Mouse (Mus musculus) embryonic facial prominence, embryonic 14.5 days (tissue): ENCODE measurements around the gene 1700067K01Rik. TPM values are rescaled to one million over a fixed set of nuclear protein-coding genes. Genes with fewer than 3 reads are reported as not detected.

Source experiments
- ATAC-seq: fragments of 200-750 bp; cut with Nextera tagmentation; 2 replicates; pipeline ENCODE4 v1.8.0; 2017; ENCODE audit warnings: low read depth, moderate number of reproducible peaks, moderate TSS enrichment
- DNase-seq: peaks from one replicate; pipeline ENCODE4 v3.0.0-alpha.2; 2015; ENCODE audit warnings: low spot score
- H3K27ac ChIP-seq: fragments of 300-500 bp; sonication (generic); replicated peaks from 2 replicates; pipeline ENCODE4 v1.5.1; 2014; ENCODE audit warnings: low read depth, mild to moderate bottlenecking, low read length, moderate library complexity
- H3K27me3 ChIP-seq: fragments of 300-500 bp; sonication (generic); replicated peaks from 2 replicates; pipeline ENCODE4 v1.6.1; 2014; ENCODE audit warnings: low read length; ENCODE audit not compliant: control insufficient read depth, insufficient read depth
- H3K36me3 ChIP-seq: fragments of 300-500 bp; sonication (generic); 2 replicates; pipeline ENCODE4 v1.6.1; 2014; ENCODE audit warnings: low read length, mixed read lengths; ENCODE audit not compliant: control insufficient read depth, insufficient read depth
- H3K4me1 ChIP-seq: fragments of 300-500 bp; sonication (generic); 2 replicates; pipeline ENCODE4 v1.6.1; 2014; ENCODE audit warnings: antibody characterized with exemption, low read length; ENCODE audit not compliant: control insufficient read depth, insufficient read depth
- H3K4me2 ChIP-seq: fragments of 300-500 bp; sonication (generic); 2 replicates; pipeline ENCODE4 v1.6.1; 2014; ENCODE audit warnings: low read depth, mild to moderate bottlenecking, low read length, moderate library complexity, mixed read lengths
- H3K4me3 ChIP-seq: fragments of 300-500 bp; sonication (generic); 2 replicates; pipeline ENCODE4 v1.5.1; 2014; ENCODE audit warnings: low read depth, mild to moderate bottlenecking, low read length
- H3K9ac ChIP-seq: fragments of 300-500 bp; sonication (generic); 2 replicates; pipeline ENCODE4 v1.6.1; 2014; ENCODE audit warnings: low read depth, mild to moderate bottlenecking, low read length, moderate library complexity, mixed read lengths
- H3K9me3 ChIP-seq: fragments of 300-500 bp; sonication (generic); 2 replicates; pipeline ENCODE4 v1.6.1; 2016; ENCODE audit warnings: low read length; ENCODE audit not compliant: control insufficient read depth
- WGBS: fragments of 180-500 bp; shearing (Covaris S2); extraction: QIAGEN DNeasy Blood & Tissue Kit; methylation state at CpG from one replicate; pipeline ENCODE4 v1.1.7; 2014; 5-methylcytosine and 5-hydroxymethylcytosine counted together
- polyA plus RNA-seq: library from polyadenylated mRNA; unstranded; fragments of >200 nt; fragmentation: Nextera tagmentation; extraction: Ambion mirVana; gene quantifications from 2 replicates; pipeline ENCODE4 v1.2.1, GENCODE M21; 2014

The 1700067K01Rik gene
- polyA plus RNA-seq, 1 experiment from 2014 or later: 0.77 TPM

DNA sequence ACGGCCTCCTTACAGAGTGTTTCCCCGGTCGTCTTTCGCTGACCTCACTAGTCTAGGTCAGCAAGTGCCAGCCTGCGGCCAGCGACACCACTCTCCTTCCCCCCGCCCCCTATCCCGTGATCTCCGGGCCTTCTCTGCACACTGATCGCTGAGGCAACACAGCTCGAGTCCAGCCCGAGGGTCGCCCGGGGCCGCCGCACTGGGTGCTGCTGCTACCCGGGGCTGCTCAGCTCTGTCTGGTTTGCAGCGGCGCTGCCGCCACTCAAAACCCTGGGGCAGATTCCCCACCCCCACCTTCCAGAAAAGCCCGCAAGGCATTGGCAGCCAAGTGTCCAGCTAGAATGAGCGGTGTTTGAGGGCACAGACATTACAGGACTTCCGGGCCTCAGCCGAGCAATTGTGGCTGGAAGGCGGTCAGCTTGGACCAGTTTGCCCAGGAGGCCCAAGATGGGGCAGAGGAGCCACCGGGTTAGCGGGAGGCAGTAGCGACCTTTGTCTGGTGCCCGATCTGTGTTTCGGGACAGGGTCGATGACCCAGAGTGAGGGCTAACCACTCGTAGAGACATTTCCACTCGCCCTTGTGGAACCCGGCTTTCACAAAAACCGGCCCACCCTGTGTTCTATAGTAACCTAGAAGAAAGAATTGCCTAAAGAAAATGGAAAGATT lies 11.3 kb downstream of the 1700067K01Rik start:
- H3K9me3 ChIP-seq: no peaks in the 10 kb centered on the region
- peaks cover 43% of the 10 kb centered on the region for H3K27me3 ChIP-seq
- 7% methylated on average over 35 of the region's 35 CpGs for WGBS
- H3K4me3 ChIP-seq: peak overlapping the region; percentile 54
- no peaks in the 10 kb centered on the region for H3K36me3 ChIP-seq
- H3K9ac ChIP-seq: no peak overlapping the region
- peak overlapping the region; percentile 98 for H3K4me2 ChIP-seq
- no peak overlapping the region for H3K27ac ChIP-seq
- DNase-seq: no peak
- no peak for ATAC-seq
- peaks cover 15% of the 10 kb centered on the region for H3K4me1 ChIP-seq

DNA sequence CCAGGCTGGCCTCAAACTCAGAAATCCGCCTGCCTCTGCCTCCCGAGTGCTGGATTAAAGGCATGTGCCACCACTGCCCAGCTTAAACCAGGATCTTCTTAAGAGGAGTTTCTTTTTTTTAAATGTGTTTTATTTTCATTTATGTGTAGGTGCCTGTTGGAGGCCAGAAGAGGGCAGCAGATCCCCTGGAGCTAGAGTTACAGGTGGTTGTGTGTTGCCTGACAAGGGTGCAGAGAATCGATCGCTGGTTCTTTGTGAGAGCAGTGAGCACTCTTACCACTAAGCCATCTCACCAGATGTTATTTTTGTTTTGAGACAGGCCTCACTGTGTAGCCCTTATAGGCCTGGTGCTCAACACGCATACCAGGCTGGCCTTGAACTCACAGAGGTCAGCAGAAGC lies 14.5 kb downstream of the 1700067K01Rik start:
- H3K4me2 ChIP-seq: no peak overlapping the region
- H3K27ac ChIP-seq: no peak overlapping the region
- peaks cover 11% of the 10 kb centered on the region for H3K4me1 ChIP-seq
- WGBS: 93% methylated on average over 5 of the region's 5 CpGs
- no peak for DNase-seq
- no peak overlapping the region for H3K9ac ChIP-seq
- H3K27me3 ChIP-seq: peaks cover 33% of the 10 kb centered on the region
- no peaks in the 10 kb centered on the region for H3K36me3 ChIP-seq
- no peak overlapping the region for H3K4me3 ChIP-seq
- H3K9me3 ChIP-seq: no peaks in the 10 kb centered on the region
- no peak for ATAC-seq

DNA sequence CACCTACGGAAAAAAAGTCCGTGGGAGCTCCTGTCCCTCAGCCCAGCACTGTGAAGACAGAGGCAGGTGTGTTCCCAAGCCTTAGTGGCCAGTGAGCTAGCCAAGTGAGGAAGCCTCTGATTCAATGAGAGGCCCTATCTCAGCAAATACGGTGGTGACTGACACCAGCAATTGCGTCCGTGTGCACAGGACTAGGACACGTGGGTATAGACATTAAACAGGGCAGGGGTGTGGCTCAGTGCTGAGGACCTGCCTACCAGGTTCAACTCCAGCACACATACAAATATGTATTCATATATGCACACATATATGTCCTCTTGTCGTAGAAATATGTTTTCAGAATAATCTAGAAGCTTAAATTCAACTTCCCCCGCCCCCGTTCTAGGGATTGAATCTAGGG lies 18.4 kb downstream of the 1700067K01Rik start:
- H3K27ac ChIP-seq: no peak overlapping the region
- H3K9ac ChIP-seq: no peak overlapping the region
- H3K4me3 ChIP-seq: no peak overlapping the region
- H3K27me3 ChIP-seq: 0 out of 2 replicates have a peak, but pooled peaks cover 8% of the 10 kb centered on the region
- H3K4me1 ChIP-seq: 0 out of 2 replicates have a peak, but pooled peaks cover 5% of the 10 kb centered on the region
- no peak overlapping the region for H3K4me2 ChIP-seq
- 83% methylated on average over 9 of the region's 9 CpGs for WGBS
- H3K36me3 ChIP-seq: no peaks in the 10 kb centered on the region
- no peak for DNase-seq
- ATAC-seq: no peak
- H3K9me3 ChIP-seq: no peaks in the 10 kb centered on the region

DNA sequence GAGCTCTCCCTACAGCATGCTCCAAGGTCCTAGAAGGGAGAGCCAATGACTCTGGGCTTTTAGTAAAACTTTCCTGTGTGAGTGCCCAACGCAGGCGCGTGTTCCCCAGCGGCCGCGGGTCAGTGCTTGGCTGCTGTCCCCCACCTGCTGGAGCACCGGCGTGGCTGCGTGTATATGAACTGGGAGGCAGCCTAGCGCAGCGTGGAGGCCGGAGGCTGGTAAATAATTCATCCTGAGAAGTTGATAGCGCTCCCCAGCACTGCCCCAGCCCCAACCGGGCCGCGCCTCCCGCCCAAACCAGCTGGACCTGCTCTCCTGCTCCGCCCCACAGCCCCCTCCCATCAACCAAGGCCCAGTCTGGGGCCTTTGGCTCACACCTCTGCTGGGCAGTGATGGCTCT lies 19.8 kb downstream of the 1700067K01Rik start, which contains the start of gene Palm3:
Gene Palm3 (plus strand): TSS at position 376 of the 400 bp plus-strand sequence.
- peak within 1 kb of the TSS; percentile 25 for H3K4me2 ChIP-seq
- WGBS: 12% methylated on average over 18 of the region's 18 CpGs
- no peak within 1 kb of the TSS for H3K9ac ChIP-seq
- no peaks in the 10 kb centered on the region for H3K36me3 ChIP-seq
- H3K27ac ChIP-seq: no peak within 1 kb of the TSS
- 0 out of 2 replicates have a peak within 1 kb of the TSS, but pooled peaks have one; percentile 2 for H3K4me3 ChIP-seq
- no peaks in the 10 kb centered on the region for H3K9me3 ChIP-seq
- 0 out of 2 replicates have a peak, but pooled peaks cover 5% of the 10 kb centered on the region for H3K4me1 ChIP-seq
- H3K27me3 ChIP-seq: 0 out of 2 replicates have a peak, but pooled peaks cover 7% of the 10 kb centered on the region
- ATAC-seq (peak; percentile 50; the same call in 1 of the 2 replicates), DNase-seq (no peak)

DNA sequence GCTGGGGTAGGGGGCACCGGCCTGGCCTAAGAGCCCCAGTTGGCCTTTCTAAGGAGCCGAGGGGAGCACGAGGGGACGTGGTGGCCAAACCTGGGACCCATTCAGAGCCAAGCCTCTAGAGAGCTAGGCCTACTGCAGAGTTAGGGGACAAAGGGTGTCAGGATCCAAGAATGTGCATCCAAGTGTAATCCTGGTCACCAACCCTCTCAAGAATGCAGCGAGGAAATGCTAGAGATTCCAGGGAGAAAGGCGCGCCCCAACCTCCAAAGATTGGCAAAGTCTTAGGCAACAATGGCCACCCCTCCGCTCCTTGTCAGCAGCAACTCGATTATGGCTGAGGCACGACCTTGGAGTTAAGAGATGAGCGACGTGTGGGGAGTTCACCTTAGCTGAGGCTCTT lies 20.3 kb downstream of the 1700067K01Rik start:
- no peak overlapping the region for H3K27ac ChIP-seq
- no peaks in the 10 kb centered on the region for H3K9me3 ChIP-seq
- H3K4me1 ChIP-seq: peaks cover 5% of the 10 kb centered on the region; the same call in 1 of the 2 replicates
- DNase-seq: no peak
- 50% methylated on average over 12 of the region's 12 CpGs for WGBS
- H3K4me3 ChIP-seq: 0 out of 2 replicates have a peak overlapping the region, but pooled peaks have one; percentile 2
- ATAC-seq: no peak; the same call in 1 of the 2 replicates
- peak overlapping the region; percentile 25 for H3K4me2 ChIP-seq
- 0 out of 2 replicates have a peak, but pooled peaks cover 7% of the 10 kb centered on the region for H3K27me3 ChIP-seq
- H3K36me3 ChIP-seq: no peaks in the 10 kb centered on the region
- H3K9ac ChIP-seq: no peak overlapping the region

DNA sequence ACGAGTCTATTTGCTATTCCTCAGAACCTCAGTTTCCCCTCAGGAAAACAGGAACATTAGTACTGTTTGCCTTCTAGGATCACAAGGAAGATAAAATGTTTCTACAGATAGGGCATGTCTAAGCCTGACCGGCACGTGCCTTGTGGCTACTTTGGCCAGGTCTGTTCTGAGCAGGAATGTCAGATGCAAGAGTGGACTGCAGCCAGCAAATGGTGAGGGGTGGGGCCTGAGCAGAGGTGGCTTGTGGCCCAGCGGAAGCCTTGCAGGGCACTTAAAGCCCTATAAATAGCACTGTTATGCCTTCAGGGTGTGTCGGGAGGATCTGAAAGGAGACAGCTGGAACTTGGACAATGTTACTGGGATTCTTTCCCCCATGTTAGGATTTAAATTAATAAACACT lies 21.8 kb downstream of the 1700067K01Rik start:
- Histone ChIP-seq H3K9me3 (no peaks in the 10 kb centered on the region), H3K4me2 (no peak overlapping the region), H3K27me3 (0 out of 2 replicates have a peak, but pooled peaks cover 7% of the 10 kb centered on the region), H3K4me3 (no peak overlapping the region), H3K4me1 (peaks cover 5% of the 10 kb centered on the region; the same call in 1 of the 2 replicates), H3K27ac (no peak overlapping the region), H3K9ac (no peak overlapping the region), H3K36me3 (no peaks in the 10 kb centered on the region)
- ATAC-seq: no peak
- 28% methylated on average over 5 of the region's 5 CpGs for WGBS
- DNase-seq: peak; percentile 52

DNA sequence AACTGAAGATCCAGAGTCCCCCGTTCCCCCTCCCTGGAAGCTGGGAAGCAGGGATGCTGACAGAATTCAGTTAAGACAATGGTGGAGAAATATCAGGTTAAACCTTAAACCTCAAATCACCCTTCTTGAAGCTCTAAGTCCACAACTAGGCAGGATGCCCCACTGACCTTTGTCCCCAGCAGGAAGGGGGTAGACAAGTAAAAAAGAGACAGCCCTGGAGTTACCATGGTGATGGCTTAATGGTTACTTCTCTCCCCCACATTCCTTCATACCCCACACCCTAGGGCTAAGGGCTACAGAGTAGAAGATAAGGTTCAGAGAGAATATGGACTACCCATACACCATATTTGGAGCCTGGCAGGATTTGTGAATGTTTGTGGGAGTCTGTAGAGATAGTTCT lies 22.3 kb downstream of the 1700067K01Rik start:
- no peak overlapping the region for H3K9ac ChIP-seq
- no peak for ATAC-seq
- no peak overlapping the region for H3K4me3 ChIP-seq
- no peak for DNase-seq
- 0 out of 2 replicates have a peak, but pooled peaks cover 7% of the 10 kb centered on the region for H3K27me3 ChIP-seq
- peaks cover 5% of the 10 kb centered on the region; the same call in 1 of the 2 replicates for H3K4me1 ChIP-seq
- H3K27ac ChIP-seq: no peak overlapping the region
- 68% methylated on average over 1 of the region's 1 CpGs for WGBS
- H3K9me3 ChIP-seq: no peaks in the 10 kb centered on the region
- no peak overlapping the region for H3K4me2 ChIP-seq
- H3K36me3 ChIP-seq: no peaks in the 10 kb centered on the region

DNA sequence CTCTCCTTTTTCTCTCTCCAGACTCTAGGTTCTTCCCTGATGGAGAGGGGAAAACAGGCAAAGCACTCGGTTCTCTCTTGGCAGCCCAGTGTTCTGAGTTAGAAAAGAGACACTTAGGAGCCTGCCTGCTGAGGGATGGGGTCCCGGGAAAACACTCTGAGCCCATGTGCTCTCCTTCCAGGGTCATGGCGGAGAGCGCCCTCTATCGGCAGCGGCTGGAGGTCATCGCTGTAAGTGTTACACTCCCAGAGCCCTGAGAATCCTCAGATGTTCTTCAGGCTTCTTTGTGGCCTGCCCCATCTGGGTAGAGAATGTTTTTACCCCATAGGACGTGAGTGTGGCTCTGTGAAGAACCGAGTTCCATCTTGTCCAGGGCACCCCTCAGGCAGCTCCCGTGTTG lies 22.9 kb downstream of the 1700067K01Rik start:
- Histone ChIP-seq H3K27ac (no peak overlapping the region), H3K4me2 (no peak overlapping the region), H3K27me3 (0 out of 2 replicates have a peak, but pooled peaks cover 7% of the 10 kb centered on the region), H3K36me3 (no peaks in the 10 kb centered on the region), H3K4me3 (no peak overlapping the region), H3K9me3 (no peaks in the 10 kb centered on the region), H3K9ac (no peak overlapping the region), H3K4me1 (peaks cover 5% of the 10 kb centered on the region; the same call in 1 of the 2 replicates)
- no peak for DNase-seq
- WGBS: 21% methylated on average over 10 of the region's 10 CpGs
- ATAC-seq: no peak
